Comparison of ENCODE assay signal across 11 mouse cellular contexts in the genomic region with DNA sequence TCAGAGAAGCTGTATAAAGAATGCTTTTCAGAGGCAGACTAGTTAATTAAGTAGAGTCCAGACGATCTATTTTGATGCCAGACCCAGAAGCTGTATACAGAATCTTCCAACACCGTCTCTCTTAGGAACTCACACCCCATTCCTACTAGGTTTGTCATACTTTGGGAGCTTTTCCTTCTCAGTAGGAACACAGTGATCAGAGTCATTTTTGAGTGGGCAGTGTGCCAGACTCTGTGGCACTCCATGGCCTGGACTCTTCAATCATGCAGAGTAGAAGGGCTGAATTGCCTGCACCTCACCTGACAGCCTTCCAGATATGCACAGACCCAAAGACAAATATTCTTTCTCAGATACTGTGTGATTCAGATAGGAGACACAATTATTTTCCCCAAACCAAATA.
DNase-seq lines count a peak whose midpoint lies in the region; ATAC-seq lines count a peak whose summit lies in the region.
"Had no signal": no experiment of that assay in that cellular context is flagged by ENCODE, and none has a peak within 500 bp of the region (broad histone marks: within the 10 kb centered on the region; RNA-seq: fewer than 3 reads in every experiment).

No protein-coding gene starts in this region.

- H3K4me1 ChIP-seq in heart, embryonic 12.5 days (replicated peaks) = peaks cover 12% of the 10 kb centered on the region
- H3K4me1 ChIP-seq in intestine, embryonic 16.5 days (ENCODE audit: control insufficient read depth, insufficient read depth, low read length) = no peaks in the 10 kb centered on the region

- ATAC-seq in heart, embryonic 12.5 days (ENCODE audit: insufficient number of reproducible peaks, low FRiP score) = no peak
- no peak for ATAC-seq in intestine, embryonic 16.5 days
- ATAC-seq: liver, embryonic 12.5 days; midbrain, embryonic 16.5 days; Patski had no signal

- no peaks in the 10 kb centered on the region for H3K36me3 ChIP-seq in heart, embryonic 12.5 days
- no peaks in the 10 kb centered on the region for H3K36me3 ChIP-seq in intestine, embryonic 16.5 days (ENCODE audit: control insufficient read depth, insufficient read depth, low read length)
- H3K36me3 ChIP-seq: liver, embryonic 12.5 days had no signal

- no peaks in the 10 kb centered on the region for H3K9me3 ChIP-seq in heart, embryonic 12.5 days (replicated peaks)
- H3K9me3 ChIP-seq in intestine, embryonic 16.5 days (ENCODE audit: control insufficient read depth, low read length) = no peaks in the 10 kb centered on the region
- H3K9me3 ChIP-seq: liver, embryonic 12.5 days had no signal

- no peak overlapping the region for H3K27ac ChIP-seq in heart, embryonic 12.5 days (ENCODE audit: poor library complexity, severe bottlenecking)
- H3K27ac ChIP-seq in intestine, embryonic 16.5 days (ENCODE audit: low read length) = no peak overlapping the region
- H3K27ac ChIP-seq: liver, embryonic 12.5 days had no signal

- no peaks in the 10 kb centered on the region for H3K27me3 ChIP-seq in heart, embryonic 12.5 days (replicated peaks)
- H3K27me3 ChIP-seq in intestine, embryonic 16.5 days (replicated peaks; ENCODE audit: control insufficient read depth, insufficient read depth, low read length) = no peaks in the 10 kb centered on the region
- H3K27me3 ChIP-seq: CH12.LX; liver, embryonic 12.5 days; Patski had no signal

- WGBS in heart, embryonic 12.5 days = 56% methylated on average over 2 of the region's 2 CpGs
- WGBS in intestine, embryonic 16.5 days = 56% methylated on average over 2 of the region's 2 CpGs

- H3K4me3 ChIP-seq in heart, embryonic 12.5 days = no peak overlapping the region
- H3K4me3 ChIP-seq in intestine, embryonic 16.5 days (ENCODE audit: low read length) = no peak overlapping the region
- H3K4me3 ChIP-seq: liver, embryonic 12.5 days had no signal

- DNase-seq in heart, adult 18-20 months = peak; percentile 7 to 15
- peak; percentile 36 for DNase-seq in urinary bladder, postnatal 14 days (ENCODE audit: low spot score)
- DNase-seq in urinary bladder, postnatal 10 days (ENCODE audit: low spot score) = no peak
- DNase-seq in adrenal gland, postnatal 36 days = peak; percentile 70 to 83
- no peak for DNase-seq in thymus, postnatal 36 days

- H3K4me2 ChIP-seq in heart, embryonic 12.5 days = no peak overlapping the region
- H3K4me2 ChIP-seq in intestine, embryonic 16.5 days (ENCODE audit: low read depth, low read length) = no peak overlapping the region
- H3K4me2 ChIP-seq: liver, embryonic 12.5 days had no signal

- H3K9ac ChIP-seq in heart, embryonic 12.5 days = no peak overlapping the region
- no peak overlapping the region for H3K9ac ChIP-seq in intestine, embryonic 16.5 days (ENCODE audit: low read depth, low read length)
- H3K9ac ChIP-seq: liver, embryonic 12.5 days had no signal

Comparison
In these comparisons a context has a peak if more than half of its experiments do, and no peak if none do; other contexts are left out.
1. DNase-seq: peak in heart, adult 18-20 months (2 of 2), urinary bladder, postnatal 14 days (single experiment) and adrenal gland, postnatal 36 days (2 of 2); none in urinary bladder, postnatal 10 days (single experiment) and thymus, postnatal 36 days (0 of 2).